Mouse (Mus musculus) lung, postnatal 0 days (tissue): Measurements from ENCODE around the gene Ep400.

Experiments
- CTCF ChIP-seq: IDR thresholded peaks from 2 replicates; pipeline ENCODE4 v1.5.1; 2016; ENCODE audit warnings: antibody characterized with exemption, mild to moderate bottlenecking
- EP300 ChIP-seq: IDR thresholded peaks from 2 replicates; pipeline ENCODE4 v1.6.1; 2016; ENCODE audit warnings: antibody characterized with exemption, mild to moderate bottlenecking, control low read depth

GRCm38 (mm10) chr5:110781529-110782238 is 11.2 kb upstream of the Ep400 start:
- TF ChIP-seq CTCF (no peak), EP300 (no peak)
